Mouse (Mus musculus): ENCODE measurements around the gene Ap2a1. TPM values are rescaled to one million over a fixed set of nuclear protein-coding genes. Genes with fewer than 3 reads are reported as not detected.
"Not testable (repeated sequence)": the region's sequence is repeated elsewhere in the genome, so short reads cannot be mapped to it uniquely, and the experiment has no call there.

The Ap2a1 gene
- polyA plus RNA-seq, 1 experiment from 2014 or later = 73.9 TPM

DNA sequence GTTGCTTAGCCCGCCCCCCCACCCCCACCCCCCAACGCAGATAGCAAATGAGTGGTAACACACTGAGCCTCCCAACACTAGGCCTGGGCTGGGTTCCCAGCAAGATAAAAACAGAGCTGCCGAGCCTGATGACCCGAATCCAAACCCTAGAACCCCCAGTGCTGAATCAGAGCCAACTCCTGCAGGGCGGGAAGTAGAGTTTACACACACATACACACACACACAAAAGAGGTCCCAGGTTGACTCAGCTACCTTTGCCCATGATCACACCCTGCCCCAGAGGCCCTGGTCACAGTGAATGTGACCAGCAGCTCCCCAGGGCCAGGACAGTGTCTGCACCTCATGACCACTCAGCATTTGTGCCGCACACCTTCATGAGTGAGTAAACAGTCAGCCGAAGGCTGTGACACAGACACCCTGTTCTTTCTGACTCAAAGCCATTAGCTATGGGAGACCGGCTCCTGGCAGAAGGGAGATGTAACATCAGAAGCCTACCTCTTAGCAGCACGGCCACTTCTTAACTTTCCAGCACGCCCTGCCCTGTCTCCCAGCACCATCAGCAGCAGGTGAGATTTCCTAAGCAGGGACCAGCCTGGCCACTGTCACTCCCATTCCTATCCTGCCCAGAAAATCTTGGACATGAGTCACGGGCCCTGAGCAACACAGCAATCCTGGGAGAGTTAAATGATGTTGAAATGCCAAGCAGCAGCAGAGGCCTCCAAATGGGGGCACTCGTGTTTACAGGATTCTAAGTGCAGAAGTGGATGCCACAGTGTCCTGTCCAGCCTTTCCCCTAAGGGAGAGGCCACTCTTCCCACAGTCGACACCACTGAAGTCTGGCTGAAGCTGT, 40.8 kb downstream of the Ap2a1 start:
- Histone ChIP-seq H3K27ac (no peak overlapping the region), H3K4me3 (0 out of 2 replicates have a peak overlapping the region, but pooled peaks have one; percentile 1), H3K4me1 (peaks cover 26% of the 10 kb centered on the region), H3K9me3 (no peaks in the 10 kb centered on the region), H3K36me3 (peaks cover 58% of the 10 kb centered on the region), H3K27me3 (ENCODE audit: insufficient read depth, poor library complexity, severe bottlenecking) (no peaks in the 10 kb centered on the region)
- no peak for DNase-seq (ENCODE audit: low spot score)
- WGBS = 88% methylated on average over 13 of the region's 13 CpGs

DNA sequence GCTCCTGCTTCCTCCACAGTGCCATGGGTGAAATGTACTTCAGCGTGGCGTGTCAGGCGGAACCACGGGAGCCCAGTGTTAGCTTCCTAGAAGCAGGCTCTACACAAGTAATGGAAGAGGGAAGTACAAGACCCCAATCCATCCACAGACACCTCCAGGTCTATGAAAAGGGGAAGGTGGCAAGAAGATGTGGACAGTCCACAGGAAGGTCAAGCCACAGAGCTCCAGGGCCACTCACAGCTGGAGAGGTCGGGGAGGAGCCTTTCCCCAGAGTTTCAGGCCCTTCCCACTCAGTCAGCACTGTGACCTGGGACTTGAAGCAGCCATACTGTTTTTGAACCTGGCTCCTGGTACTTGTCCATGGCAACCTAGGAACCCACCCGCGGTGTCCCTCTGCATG, 42.3 kb downstream of the Ap2a1 start:
- peaks cover 73% of the 10 kb centered on the region for H3K36me3 ChIP-seq
- H3K9me3 ChIP-seq = no peaks in the 10 kb centered on the region
- no peak for DNase-seq (ENCODE audit: low spot score)
- H3K27ac ChIP-seq = no peak overlapping the region
- peaks cover 26% of the 10 kb centered on the region for H3K4me1 ChIP-seq
- no peaks in the 10 kb centered on the region for H3K27me3 ChIP-seq (ENCODE audit: insufficient read depth, poor library complexity, severe bottlenecking)
- no peak overlapping the region for H3K4me3 ChIP-seq
- 89% methylated on average over 7 of the region's 7 CpGs for WGBS

- Histone ChIP-seq H3K9me3 (no peaks in the 10 kb centered on the region), H3K27ac (no peak overlapping the region), H3K27me3 (ENCODE audit: insufficient read depth, poor library complexity, severe bottlenecking) (no peaks in the 10 kb centered on the region), H3K4me3 (no peak overlapping the region), H3K36me3 (peaks cover 86% of the 10 kb centered on the region), H3K4me1 (peaks cover 11% of the 10 kb centered on the region)
- no peak for DNase-seq (ENCODE audit: low spot score)
- 94% methylated on average over 5 of the region's 5 CpGs for WGBS
Observed at GRCm38 (mm10) chr7:44884637-44885036, 44.7 kb downstream of the Ap2a1 start.

GRCm38 (mm10) chr7:44883036-44883435, 46.3 kb downstream of the Ap2a1 start:
- H3K27ac ChIP-seq = no peak overlapping the region
- H3K4me3 ChIP-seq = no peak overlapping the region
- DNase-seq (ENCODE audit: low spot score) = no peak
- H3K36me3 ChIP-seq = peaks cover 87% of the 10 kb centered on the region
- peaks cover 15% of the 10 kb centered on the region for H3K4me1 ChIP-seq
- WGBS = 89% methylated on average over 3 of the region's 3 CpGs
- no peaks in the 10 kb centered on the region for H3K27me3 ChIP-seq (ENCODE audit: insufficient read depth, poor library complexity, severe bottlenecking)
- no peaks in the 10 kb centered on the region for H3K9me3 ChIP-seq

DNA sequence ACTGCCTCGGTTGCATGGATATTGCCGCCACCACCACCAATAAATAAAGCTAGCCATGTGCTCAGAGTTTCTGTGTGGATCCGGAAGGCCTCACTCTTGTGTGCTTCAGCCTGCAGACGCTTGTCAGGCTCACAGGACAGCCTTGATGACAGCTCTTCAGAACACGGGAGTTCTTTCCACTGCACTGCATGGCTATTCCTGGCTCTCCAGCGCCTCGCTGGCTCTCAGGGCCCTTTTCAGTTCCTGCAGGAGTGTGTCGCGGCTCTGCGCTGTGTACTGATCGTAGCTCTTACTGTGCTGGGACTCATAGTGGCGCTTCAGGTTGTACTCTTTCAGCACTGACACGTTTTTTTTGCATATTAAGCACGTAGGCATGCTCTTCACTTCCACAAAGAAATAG, 51.5 kb downstream of the Ap2a1 start:
- Histone ChIP-seq H3K4me1 (peaks cover 27% of the 10 kb centered on the region), H3K27ac (peak overlapping the region; percentile 72; the same call in 1 of the 2 replicates), H3K4me3 (peak overlapping the region; percentile 16; the same call in 1 of the 2 replicates), H3K27me3 (ENCODE audit: insufficient read depth, poor library complexity, severe bottlenecking) (no peaks in the 10 kb centered on the region), H3K36me3 (peaks cover 72% of the 10 kb centered on the region), H3K9me3 (no peaks in the 10 kb centered on the region)
- DNase-seq (ENCODE audit: low spot score) = no peak
- WGBS = 63% methylated on average over 14 of the region's 14 CpGs

DNA sequence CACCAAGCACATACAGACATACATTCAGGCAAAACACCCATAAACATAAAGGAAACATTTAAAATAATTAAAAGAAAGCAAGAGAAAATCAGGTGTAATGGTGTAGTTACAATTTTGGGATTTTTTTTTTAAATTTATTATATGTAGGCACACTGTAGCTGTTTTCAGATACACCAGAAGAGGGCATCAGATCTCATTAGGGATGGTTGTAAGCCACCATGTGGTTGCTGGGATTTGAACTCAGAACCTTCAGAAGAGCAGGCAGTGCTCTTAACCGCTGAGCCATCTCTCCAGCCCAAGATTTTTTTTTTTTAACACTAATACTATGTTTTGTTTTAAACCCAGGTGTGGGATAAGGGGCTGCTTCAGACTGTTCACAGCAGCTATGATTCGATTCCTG, 57.5 kb downstream of the Ap2a1 start:
- not testable (repeated sequence) for H3K27me3 ChIP-seq (ENCODE audit: insufficient read depth, poor library complexity, severe bottlenecking); H3K27ac ChIP-seq; H3K4me3 ChIP-seq; H3K9me3 ChIP-seq; DNase-seq (ENCODE audit: low spot score)
- H3K4me1 ChIP-seq = peaks cover 42% of the 10 kb centered on the region
- 87% methylated on average over 2 of the region's 2 CpGs for WGBS
- H3K36me3 ChIP-seq = peaks cover 15% of the 10 kb centered on the region

- H3K27me3 ChIP-seq (ENCODE audit: insufficient read depth, poor library complexity, severe bottlenecking) = no peaks in the 10 kb centered on the region
- H3K4me3 ChIP-seq = no peak overlapping the region
- 72% methylated on average over 1 of the region's 1 CpGs for WGBS
- no peak overlapping the region for H3K27ac ChIP-seq
- H3K4me1 ChIP-seq = peaks cover 48% of the 10 kb centered on the region
- DNase-seq (ENCODE audit: low spot score) = no peak
- no peaks in the 10 kb centered on the region for H3K9me3 ChIP-seq
- H3K36me3 ChIP-seq = peaks cover 16% of the 10 kb centered on the region
Observed at GRCm38 (mm10) chr7:44871181-44871580, 58.1 kb downstream of the Ap2a1 start.

- H3K27ac ChIP-seq = peak overlapping the region; percentile 97
- no peaks in the 10 kb centered on the region for H3K27me3 ChIP-seq (ENCODE audit: insufficient read depth, poor library complexity, severe bottlenecking)
- DNase-seq (ENCODE audit: low spot score) = no peak
- no peaks in the 10 kb centered on the region for H3K9me3 ChIP-seq
- WGBS = 81% methylated on average over 6 of the region's 6 CpGs
- peaks cover 53% of the 10 kb centered on the region for H3K4me1 ChIP-seq
- peaks cover 17% of the 10 kb centered on the region for H3K36me3 ChIP-seq
- peak overlapping the region; percentile 89 for H3K4me3 ChIP-seq
Observed at GRCm38 (mm10) chr7:44870614-44871013, 58.7 kb downstream of the Ap2a1 start.

- DNase-seq (ENCODE audit: low spot score) = peak; percentile 98
- peaks cover 60% of the 10 kb centered on the region for H3K4me1 ChIP-seq
Observed at GRCm38 (mm10) chr7:44869697-44870528, 59.4 kb downstream of the Ap2a1 start, which contains the start of gene Ptov1. Gene Ptov1 (minus strand): TSS chr7:44869788.

DNA sequence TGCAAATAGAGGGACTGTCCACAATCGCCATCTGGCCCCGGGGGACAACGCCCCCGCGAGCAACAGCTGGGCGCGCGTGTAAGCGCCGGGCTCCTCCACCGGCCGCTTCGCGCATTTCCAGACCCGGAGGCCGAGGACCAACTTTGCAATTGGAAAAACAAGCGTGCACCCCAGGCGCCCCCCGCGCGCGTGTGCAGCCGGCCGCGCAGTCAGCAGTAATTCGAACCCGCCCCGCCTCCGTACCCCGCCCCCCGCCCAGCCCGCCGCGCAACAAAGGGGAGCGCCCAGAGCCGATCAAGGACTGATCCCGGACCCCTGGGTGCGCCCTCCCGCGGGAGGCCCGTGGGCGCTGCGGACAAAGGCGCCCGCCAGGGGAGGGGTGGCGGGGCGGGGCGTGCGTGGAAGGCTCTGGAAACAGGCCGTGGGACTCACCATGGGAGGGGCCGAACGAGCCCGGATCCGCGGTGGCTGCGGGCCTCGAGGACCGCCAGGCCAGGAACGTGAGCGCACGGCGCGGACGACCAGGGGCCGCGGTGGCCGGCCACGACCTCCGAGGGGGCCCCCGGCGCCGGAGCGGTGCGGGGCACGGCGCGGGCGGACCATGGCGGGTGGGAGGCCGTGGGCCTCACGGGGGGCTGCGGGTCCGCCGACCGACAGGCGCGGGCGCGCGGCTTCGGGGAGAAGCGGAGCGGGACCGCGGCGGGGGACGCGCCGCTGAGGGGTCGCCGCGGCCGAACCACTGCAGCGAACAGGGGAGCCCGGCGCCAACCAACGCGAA, 60.2 kb downstream of the Ap2a1 start:
- peak overlapping the region; percentile 89 for H3K4me3 ChIP-seq
- peak; percentile 88 for DNase-seq (ENCODE audit: low spot score)
- H3K4me1 ChIP-seq = peaks cover 67% of the 10 kb centered on the region
- no peaks in the 10 kb centered on the region for H3K27me3 ChIP-seq (ENCODE audit: insufficient read depth, poor library complexity, severe bottlenecking)
- H3K36me3 ChIP-seq = peaks cover 29% of the 10 kb centered on the region
- no peaks in the 10 kb centered on the region for H3K9me3 ChIP-seq
- H3K27ac ChIP-seq = peak overlapping the region; percentile 97
- WGBS = under 1% methylated on average over 100 of the region's 108 CpGs

More at GRCm38 (mm10) chr7:44869697-44870528, 59.4 kb downstream of the Ap2a1 start, which contains the start of gene Ptov1:
- Histone ChIP-seq H3K4me3 (peak within 1 kb of the TSS; percentile 89), H3K27ac (peak within 1 kb of the TSS; percentile 97), H3K9me3 (no peaks in the 10 kb centered on the region), H3K36me3 (peaks cover 21% of the 10 kb centered on the region), H3K27me3 (ENCODE audit: insufficient read depth, poor library complexity, severe bottlenecking) (no peaks in the 10 kb centered on the region)
- 7% methylated on average over 29 of the region's 29 CpGs for WGBS

DNA sequence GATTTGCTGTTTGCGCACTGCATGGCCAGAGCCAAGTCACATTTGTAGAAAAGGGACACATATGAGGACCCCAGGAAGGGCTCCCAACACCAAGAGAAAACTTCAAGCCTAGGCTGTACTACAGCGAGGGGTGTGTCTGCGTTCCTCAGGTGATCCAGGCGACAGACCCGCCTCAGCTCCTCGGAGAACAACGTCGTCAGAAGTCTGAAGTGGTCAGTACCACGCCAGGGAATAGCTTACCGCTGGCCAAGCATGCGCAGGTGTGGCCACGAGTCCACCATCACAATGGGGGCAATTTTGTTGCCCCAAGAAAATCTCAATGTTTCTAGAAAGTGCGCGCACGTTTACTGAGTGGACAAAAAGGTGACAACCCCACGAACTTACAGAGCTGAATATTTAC, 60.8 kb downstream of the Ap2a1 start:
- H3K27ac ChIP-seq = peak overlapping the region; percentile 97
- no peak for DNase-seq (ENCODE audit: low spot score)
- 9% methylated on average over 16 of the region's 16 CpGs for WGBS
- peak overlapping the region; percentile 89 for H3K4me3 ChIP-seq
- H3K4me1 ChIP-seq = peaks cover 64% of the 10 kb centered on the region
- peaks cover 36% of the 10 kb centered on the region for H3K36me3 ChIP-seq
- no peaks in the 10 kb centered on the region for H3K27me3 ChIP-seq (ENCODE audit: insufficient read depth, poor library complexity, severe bottlenecking)
- no peaks in the 10 kb centered on the region for H3K9me3 ChIP-seq

- Histone ChIP-seq H3K27ac (peak overlapping the region; percentile 97), H3K27me3 (ENCODE audit: insufficient read depth, poor library complexity, severe bottlenecking) (no peaks in the 10 kb centered on the region), H3K9me3 (no peaks in the 10 kb centered on the region), H3K36me3 (peaks cover 42% of the 10 kb centered on the region), H3K4me3 (peak overlapping the region; percentile 89), H3K4me1 (peaks cover 60% of the 10 kb centered on the region)
- DNase-seq (ENCODE audit: low spot score) = no peak
- WGBS = 55% methylated on average over 9 of the region's 9 CpGs
Observed at GRCm38 (mm10) chr7:44867802-44868201, 61.5 kb downstream of the Ap2a1 start.

Measured in heart, embryonic 10.5 days (tissue).